Mouse (Mus musculus) limb, embryonic 14.5 days (tissue): ENCODE measurements around the gene Gga3. TPM values are rescaled to one million over a fixed set of nuclear protein-coding genes. Genes with fewer than 3 reads are reported as not detected.

Experiments used
- ATAC-seq: fragments of 200-750 bp; cut with Nextera tagmentation; 2 replicates; pipeline ENCODE4 v1.8.0; 2017; ENCODE audit warnings: low read depth, moderate number of reproducible peaks, moderate TSS enrichment; ENCODE audit not compliant: low FRiP score
- DNase-seq: peaks from one replicate; pipeline ENCODE4 v3.0.0-alpha.2; 2015; ENCODE audit warnings: low spot score
- H3K27ac ChIP-seq: fragments of 300-500 bp; sonication (generic); replicated peaks from 2 replicates; pipeline ENCODE4 v1.5.1; 2014; ENCODE audit warnings: low read depth, mild to moderate bottlenecking, low read length, moderate library complexity, mixed read lengths
- H3K27me3 ChIP-seq: fragments of 300-500 bp; sonication (generic); 2 replicates; pipeline ENCODE4 v1.6.1; 2014; ENCODE audit warnings: low read length, mixed read lengths; ENCODE audit not compliant: control insufficient read depth, insufficient read depth
- H3K36me3 ChIP-seq: fragments of 300-500 bp; sonication (generic); 2 replicates; pipeline ENCODE4 v1.6.1; 2014; ENCODE audit warnings: mild to moderate bottlenecking, low read length, moderate library complexity, mixed read lengths; ENCODE audit not compliant: control insufficient read depth, insufficient read depth
- H3K4me1 ChIP-seq: fragments of 300-500 bp; sonication (generic); 2 replicates; pipeline ENCODE4 v1.6.1; 2014; ENCODE audit warnings: antibody characterized with exemption, low read length, mixed read lengths; ENCODE audit not compliant: control insufficient read depth, insufficient read depth
- H3K4me2 ChIP-seq: fragments of 300-500 bp; sonication (generic); replicated peaks from 2 replicates; pipeline ENCODE4 v1.6.1; 2014; ENCODE audit warnings: low read depth, mild to moderate bottlenecking, low read length, moderate library complexity; ENCODE audit not compliant: severe bottlenecking
- H3K4me3 ChIP-seq: fragments of 300-500 bp; sonication (generic); replicated peaks from 2 replicates; pipeline ENCODE4 v1.5.1; 2014; ENCODE audit warnings: low read length
- H3K9ac ChIP-seq: fragments of 300-500 bp; sonication (generic); 2 replicates; pipeline ENCODE4 v1.6.1; 2014; ENCODE audit warnings: mild to moderate bottlenecking, low read depth, low read length, moderate library complexity; ENCODE audit not compliant: severe bottlenecking
- H3K9me3 ChIP-seq: fragments of 300-500 bp; sonication (generic); 2 replicates; pipeline ENCODE4 v1.6.1; 2016; ENCODE audit warnings: low read length; ENCODE audit not compliant: control insufficient read depth
- POLR2A ChIP-seq: fragments of 200-500 bp; IDR thresholded peaks from 2 replicates; pipeline ENCODE4 v1.8.0; 2012; ENCODE audit warnings: inconsistent platforms, mild to moderate bottlenecking, moderate library complexity, borderline replicate concordance; ENCODE audit not compliant: insufficient read depth, insufficient read length; ENCODE audit errors: extremely low read depth
- WGBS: fragments of 180-500 bp; shearing (Covaris S2); extraction: QIAGEN DNeasy Blood & Tissue Kit; methylation state at CpG from one replicate; pipeline ENCODE4 v1.1.7; 2014; 5-methylcytosine and 5-hydroxymethylcytosine counted together
- polyA plus RNA-seq, 2 experiments: library from polyadenylated mRNA; depleted of rRNA in 1 of 2; stranded (reverse) in 1 of 2; unstranded in 1 of 2; fragments of >200 nt; fragmentation: Nextera tagmentation in 1 of 2; extraction: Ambion mirVana in 1 of 2; gene quantifications; 2 replicates each; pipeline versions ENCODE4 v1.2.1 to v1.2.3; 2012 to 2014

Gene Gga3
- polyA plus RNA-seq, 2 experiments: 17.7 to 39.5 TPM

- Histone ChIP-seq H3K4me1 (no peaks in the 10 kb centered on the region), H3K4me3 (no peak overlapping the region), H3K4me2 (no peak overlapping the region), H3K9ac (no peak overlapping the region), H3K36me3 (peaks cover 94% of the 10 kb centered on the region), H3K9me3 (no peaks in the 10 kb centered on the region), H3K27me3 (no peaks in the 10 kb centered on the region), H3K27ac (no peak overlapping the region)
- TF ChIP-seq POLR2A: no peak
- DNase-seq (no peak), ATAC-seq (no peak)
- WGBS: 77% methylated on average over 10 of the region's 10 CpGs
These were observed 20.8 kb downstream of the Gga3 start for GRCm38 (mm10) chr11:115582913-115583606.

GRCm38 (mm10) chr11:115579080-115579479 lies 24.8 kb downstream of the Gga3 start:
- Histone ChIP-seq H3K27me3 (no peaks in the 10 kb centered on the region), H3K9me3 (no peaks in the 10 kb centered on the region), H3K27ac (no peak overlapping the region), H3K36me3 (peaks cover 67% of the 10 kb centered on the region), H3K4me3 (no peak overlapping the region), H3K4me1 (no peaks in the 10 kb centered on the region), H3K9ac (no peak overlapping the region), H3K4me2 (no peak overlapping the region)
- TF ChIP-seq POLR2A: no peak
- no peak for DNase-seq
- no peak for ATAC-seq

- Histone ChIP-seq H3K27me3 (no peaks in the 10 kb centered on the region), H3K36me3 (peaks cover 37% of the 10 kb centered on the region), H3K9ac (peak overlapping the region; percentile 60), H3K4me2 (peak overlapping the region; percentile 72), H3K27ac (no peak overlapping the region), H3K4me3 (peak overlapping the region; percentile 57), H3K4me1 (peaks cover 8% of the 10 kb centered on the region), H3K9me3 (no peaks in the 10 kb centered on the region)
- no peak for TF ChIP-seq POLR2A
- WGBS: 18% methylated on average over 7 of the region's 7 CpGs
- DNase-seq (no peak), ATAC-seq (no peak)
These were observed 38.9 kb downstream of the Gga3 start for GRCm38 (mm10) chr11:115564961-115565360.

GRCm38 (mm10) chr11:115564064-115564809 lies 39.6 kb downstream of the Gga3 start, which contains the start of gene Nup85:
Gene Nup85 (plus strand): TSS chr11:115564434.
- H3K27ac ChIP-seq: peak within 1 kb of the TSS; percentile 78
- peak; percentile 85 for TF ChIP-seq POLR2A
- ATAC-seq (peak; percentile 92), DNase-seq (peak; percentile 99)
- H3K27me3 ChIP-seq: no peaks in the 10 kb centered on the region
- peaks cover 8% of the 10 kb centered on the region for H3K4me1 ChIP-seq
- peaks cover 30% of the 10 kb centered on the region for H3K36me3 ChIP-seq
- H3K9ac ChIP-seq: peak within 1 kb of the TSS; percentile 60
- no peaks in the 10 kb centered on the region for H3K9me3 ChIP-seq
- peak within 1 kb of the TSS; percentile 72 for H3K4me2 ChIP-seq
- peak within 1 kb of the TSS; percentile 57 for H3K4me3 ChIP-seq
- under 1% methylated on average over 42 of the region's 42 CpGs for WGBS

GRCm38 (mm10) chr11:115563406-115563805 lies 40.4 kb downstream of the Gga3 start:
- H3K27me3 ChIP-seq: no peaks in the 10 kb centered on the region
- DNase-seq (no peak), ATAC-seq (no peak)
- peaks cover 22% of the 10 kb centered on the region for H3K36me3 ChIP-seq
- peak overlapping the region; percentile 57 for H3K4me3 ChIP-seq
- no peaks in the 10 kb centered on the region for H3K9me3 ChIP-seq
- H3K9ac ChIP-seq: peak overlapping the region; percentile 60
- H3K4me2 ChIP-seq: peak overlapping the region; percentile 72
- TF ChIP-seq POLR2A: no peak
- WGBS: 49% methylated on average over 4 of the region's 4 CpGs
- peak overlapping the region; percentile 78 for H3K27ac ChIP-seq
- H3K4me1 ChIP-seq: peaks cover 8% of the 10 kb centered on the region
